Mouse (Mus musculus) liver, embryonic 11.5 days (tissue): ENCODE results near the gene Dtd2. TPM values are rescaled to one million over a fixed set of nuclear protein-coding genes. Genes with fewer than 3 reads are reported as not detected.

Experiments used
- ATAC-seq: fragments of 200-750 bp; cut with Nextera tagmentation; replicated peaks from 2 replicates; pipeline ENCODE4 v1.8.0; 2017; ENCODE audit warnings: moderate number of reproducible peaks, mild to moderate bottlenecking, moderate TSS enrichment, moderate library complexity; ENCODE audit not compliant: low FRiP score
- DNase-seq: peaks from one replicate; pipeline ENCODE4 v3.0.0-alpha.2; 2017; ENCODE audit warnings: low spot score
- H3K27ac ChIP-seq: fragments of 300-500 bp; sonication (generic); 2 replicates; pipeline ENCODE4 v1.5.1; 2014; ENCODE audit warnings: mild to moderate bottlenecking, low read depth, low read length, control low read depth
- H3K27me3 ChIP-seq: fragments of 300-500 bp; sonication (generic); replicated peaks from 2 replicates; pipeline ENCODE4 v1.6.1; 2014; ENCODE audit warnings: low read length, mixed read lengths; ENCODE audit not compliant: control insufficient read depth, insufficient read depth
- H3K36me3 ChIP-seq: fragments of 300-500 bp; sonication (generic); 2 replicates; pipeline ENCODE4 v1.6.1; 2014; ENCODE audit warnings: mild to moderate bottlenecking, low read length, moderate library complexity, mixed read lengths; ENCODE audit not compliant: control insufficient read depth, insufficient read depth
- H3K4me1 ChIP-seq: fragments of 300-500 bp; sonication (generic); replicated peaks from 2 replicates; pipeline ENCODE4 v1.6.1; 2014; ENCODE audit warnings: low read length, mixed read lengths; ENCODE audit not compliant: control insufficient read depth, insufficient read depth
- H3K4me2 ChIP-seq: fragments of 300-500 bp; sonication (generic); 2 replicates; pipeline ENCODE4 v1.6.1; 2014; ENCODE audit warnings: mild to moderate bottlenecking, control low read depth, moderate library complexity
- H3K4me3 ChIP-seq: fragments of 300-500 bp; sonication (generic); 2 replicates; pipeline ENCODE4 v1.5.1; 2014; ENCODE audit warnings: low read depth, low read length, control low read depth
- H3K9ac ChIP-seq: fragments of 300-500 bp; sonication (generic); 2 replicates; pipeline ENCODE4 v1.6.1; 2014; ENCODE audit warnings: low read depth, low read length, control low read depth
- H3K9me3 ChIP-seq: fragments of 300-500 bp; sonication (generic); 2 replicates; pipeline ENCODE4 v1.6.1; 2016; ENCODE audit warnings: low read length, inconsistent platforms, mixed read lengths; ENCODE audit not compliant: control insufficient read depth
- WGBS: fragments of 180-500 bp; shearing (Covaris S2); extraction: QIAGEN DNeasy Blood & Tissue Kit; methylation state at CpG from one replicate; pipeline ENCODE4 v1.1.7; 2014; 5-methylcytosine and 5-hydroxymethylcytosine counted together
- polyA plus RNA-seq: library from polyadenylated mRNA; unstranded; fragments of >200 nt; fragmentation: Nextera tagmentation; extraction: Ambion mirVana; gene quantifications from 2 replicates; pipeline ENCODE4 v1.2.1, GENCODE M21; 2014

The Dtd2 gene
- polyA plus RNA-seq: 31.0 and 33.1 TPM in 2 replicates

DNA sequence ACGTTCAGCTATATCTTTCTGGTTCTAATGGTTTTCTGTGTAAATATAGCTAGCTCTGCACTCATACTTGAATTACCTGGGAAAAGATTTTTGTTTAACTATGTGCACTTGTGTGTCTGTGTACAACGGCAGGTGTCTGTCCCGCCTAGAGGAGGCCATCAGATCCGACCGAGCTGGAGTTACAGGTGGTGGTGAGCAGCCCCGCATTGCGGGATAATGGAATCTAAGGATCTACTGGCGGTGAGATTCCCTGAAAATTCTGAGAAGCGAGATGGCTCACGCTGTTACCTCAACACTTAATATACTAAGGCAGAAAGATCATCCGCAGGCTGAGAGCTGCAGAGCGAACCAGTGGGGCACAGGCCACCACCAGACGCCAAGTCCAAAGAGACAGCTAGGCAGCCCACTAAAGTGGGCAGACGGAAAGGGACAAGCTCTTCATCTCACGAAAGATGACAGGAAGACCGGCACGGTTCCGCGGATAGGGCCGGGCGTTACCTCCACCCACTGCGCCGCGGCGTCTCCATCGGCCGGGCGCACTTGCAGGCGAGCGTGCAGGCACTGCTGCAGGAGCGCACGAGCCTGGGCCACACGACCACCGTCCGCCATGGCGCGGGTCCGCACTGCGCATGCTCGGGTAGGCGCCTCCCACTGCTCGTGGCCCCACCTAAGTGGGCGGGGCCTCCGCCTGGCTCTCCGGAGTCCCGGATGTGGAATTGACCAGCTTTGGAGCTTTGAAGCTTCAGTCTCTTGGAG, at the start of gene Dtd2:
Gene Dtd2 (minus strand): TSS at position 625 of the 756 bp plus-strand sequence.
- Histone ChIP-seq H3K4me3 (peak within 1 kb of the TSS; percentile 85), H3K4me2 (peak within 1 kb of the TSS; percentile 68), H3K4me1 (no peaks in the 10 kb centered on the region; the same call in 1 of the 2 replicates), H3K27ac (peak within 1 kb of the TSS; percentile 79), H3K9me3 (no peaks in the 10 kb centered on the region), H3K27me3 (no peaks in the 10 kb centered on the region), H3K36me3 (peaks cover 3% of the 10 kb centered on the region; the same call in 1 of the 2 replicates), H3K9ac (peak within 1 kb of the TSS; percentile 97)
- ATAC-seq (peak; percentile 93), DNase-seq (peak; percentile 92)
- WGBS: 3% methylated on average over 46 of the region's 46 CpGs

DNA sequence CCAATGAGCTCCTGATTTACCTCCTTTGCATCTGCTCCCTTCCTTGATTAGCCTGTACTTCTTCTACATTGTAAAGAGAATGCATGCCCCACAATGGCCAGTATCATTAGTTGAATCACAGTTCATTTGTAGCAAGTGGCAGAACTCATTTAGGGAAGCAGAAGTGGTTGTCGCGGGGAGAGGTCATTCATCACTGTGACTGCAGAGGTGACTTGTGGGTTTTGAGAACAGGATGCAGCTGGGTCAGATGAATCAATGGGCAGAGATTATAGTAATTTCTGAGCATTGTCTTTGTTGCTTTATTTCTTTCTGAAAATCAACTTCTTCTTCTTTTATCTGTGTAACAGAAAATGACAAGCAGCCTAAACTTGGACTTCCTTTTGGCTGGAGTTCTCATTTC, 43.0 kb upstream of the Dtd2 start:
- no peak overlapping the region for H3K9ac ChIP-seq
- DNase-seq (no peak), ATAC-seq (no peak)
- no peak overlapping the region for H3K4me3 ChIP-seq
- no peaks in the 10 kb centered on the region for H3K36me3 ChIP-seq
- H3K4me1 ChIP-seq: no peaks in the 10 kb centered on the region
- H3K4me2 ChIP-seq: no peak overlapping the region
- WGBS: 34% methylated on average over 2 of the region's 2 CpGs
- no peaks in the 10 kb centered on the region for H3K9me3 ChIP-seq
- H3K27ac ChIP-seq: no peak overlapping the region
- H3K27me3 ChIP-seq: no peaks in the 10 kb centered on the region

DNA sequence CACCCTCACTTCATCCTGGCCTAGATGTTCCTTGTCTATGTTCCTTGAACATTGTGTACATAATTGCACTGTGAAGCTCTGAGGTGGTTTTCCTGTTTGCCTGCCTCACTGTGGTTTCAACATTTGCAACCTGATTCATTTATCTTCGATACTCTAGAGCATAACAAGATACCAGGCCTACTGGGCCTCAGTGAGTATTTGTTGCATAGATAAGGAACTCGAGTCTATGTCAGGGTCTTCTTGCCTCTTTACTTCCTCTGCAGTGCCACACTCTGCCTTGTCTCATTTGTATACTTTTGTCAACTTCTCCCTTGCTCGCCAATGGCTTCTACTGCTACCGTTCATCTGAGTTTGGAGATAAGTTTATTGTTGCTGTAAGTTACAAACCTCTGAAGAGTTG, 40.1 kb upstream of the Dtd2 start:
- WGBS: 36% methylated on average over 4 of the region's 4 CpGs
- ATAC-seq: no peak
- Histone ChIP-seq H3K4me2 (no peak overlapping the region), H3K27ac (no peak overlapping the region), H3K4me3 (no peak overlapping the region), H3K4me1 (no peaks in the 10 kb centered on the region), H3K9ac (no peak overlapping the region), H3K36me3 (no peaks in the 10 kb centered on the region), H3K27me3 (no peaks in the 10 kb centered on the region), H3K9me3 (no peaks in the 10 kb centered on the region)
- DNase-seq: no peak

DNA sequence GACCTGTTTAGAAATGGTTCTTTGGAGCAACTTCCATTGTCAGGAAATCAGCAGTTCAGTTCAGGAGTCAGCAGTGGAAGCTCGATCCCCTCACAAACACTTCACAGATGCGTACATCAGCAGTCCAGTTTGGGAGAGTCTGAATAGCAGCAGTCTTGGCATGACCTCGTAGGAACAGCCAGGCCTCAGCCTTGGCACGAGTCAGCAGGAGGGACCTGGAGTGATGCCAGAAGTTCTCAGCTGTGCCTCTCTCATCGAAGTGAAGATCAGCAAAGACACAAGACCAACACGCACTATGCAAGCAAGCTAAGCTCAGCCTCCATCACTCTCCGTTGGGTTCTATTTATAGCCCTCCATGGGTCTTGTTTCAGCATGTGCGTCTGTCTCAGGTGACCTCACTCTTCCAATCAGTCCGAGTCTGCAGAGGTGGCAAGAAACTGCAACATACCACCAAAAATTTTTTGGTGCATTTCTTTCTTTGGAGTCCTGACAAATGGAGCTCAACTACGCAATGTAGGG, 36.6 kb upstream of the Dtd2 start:
- Histone ChIP-seq H3K4me2 (no peak overlapping the region), H3K27ac (no peak overlapping the region), H3K4me1 (no peaks in the 10 kb centered on the region), H3K4me3 (no peak overlapping the region), H3K9ac (no peak overlapping the region), H3K9me3 (no peaks in the 10 kb centered on the region), H3K27me3 (no peaks in the 10 kb centered on the region), H3K36me3 (no peaks in the 10 kb centered on the region)
- WGBS: 80% methylated on average over 10 of the region's 10 CpGs
- ATAC-seq: no peak
- DNase-seq: no peak

DNA sequence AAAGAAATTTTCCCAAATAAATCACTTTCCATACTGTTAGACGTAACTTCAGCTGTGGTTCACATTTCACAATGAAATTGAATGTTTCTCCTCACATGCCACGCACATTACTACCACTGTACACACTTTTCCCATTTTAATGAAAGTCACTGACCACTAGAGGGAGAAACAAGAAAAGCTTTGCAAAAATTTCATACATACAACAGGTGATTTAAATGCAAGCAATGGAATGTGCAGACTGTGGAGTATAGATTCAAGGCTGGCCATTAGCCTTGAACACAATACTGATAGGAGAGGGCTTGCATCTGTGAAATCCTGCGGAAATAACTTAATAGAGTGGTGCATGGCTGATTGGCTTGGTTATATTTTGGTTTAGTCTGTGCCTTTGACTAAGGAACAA, 32.1 kb upstream of the Dtd2 start:
- ATAC-seq (no peak), DNase-seq (no peak)

DNA sequence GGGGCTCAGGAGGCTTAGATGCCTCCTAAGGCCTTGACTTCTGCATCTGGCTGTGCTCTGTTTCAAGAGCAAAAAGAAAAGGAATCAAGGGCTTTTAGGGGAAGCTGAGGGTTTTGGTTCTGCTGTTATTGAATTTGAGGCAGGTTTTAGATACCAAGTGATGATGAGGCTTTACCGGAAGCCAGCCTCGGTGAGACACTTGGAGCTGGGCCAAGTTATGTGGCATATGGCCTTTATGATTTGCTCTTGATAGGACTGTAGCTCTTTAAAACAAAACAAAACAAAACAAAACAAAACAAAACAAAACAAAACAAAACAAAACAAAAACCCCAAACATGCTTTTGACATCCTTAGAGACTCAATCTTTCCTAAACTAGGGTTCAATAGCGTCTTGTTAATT, 28.7 kb upstream of the Dtd2 start:
- 89% methylated on average over 3 of the region's 3 CpGs for WGBS
- no peak overlapping the region for H3K9ac ChIP-seq
- H3K9me3 ChIP-seq: no peaks in the 10 kb centered on the region

More for the DNA sequence above, 32.1 kb upstream of the Dtd2 start:
- no peak overlapping the region for H3K9ac ChIP-seq
- H3K9me3 ChIP-seq: no peaks in the 10 kb centered on the region
- no peak overlapping the region for H3K27ac ChIP-seq
- no peaks in the 10 kb centered on the region for H3K4me1 ChIP-seq
- 70% methylated on average over 3 of the region's 3 CpGs for WGBS
- H3K4me3 ChIP-seq: no peak overlapping the region
- H3K27me3 ChIP-seq: no peaks in the 10 kb centered on the region
- no peak overlapping the region for H3K4me2 ChIP-seq
- no peaks in the 10 kb centered on the region for H3K36me3 ChIP-seq

DNA sequence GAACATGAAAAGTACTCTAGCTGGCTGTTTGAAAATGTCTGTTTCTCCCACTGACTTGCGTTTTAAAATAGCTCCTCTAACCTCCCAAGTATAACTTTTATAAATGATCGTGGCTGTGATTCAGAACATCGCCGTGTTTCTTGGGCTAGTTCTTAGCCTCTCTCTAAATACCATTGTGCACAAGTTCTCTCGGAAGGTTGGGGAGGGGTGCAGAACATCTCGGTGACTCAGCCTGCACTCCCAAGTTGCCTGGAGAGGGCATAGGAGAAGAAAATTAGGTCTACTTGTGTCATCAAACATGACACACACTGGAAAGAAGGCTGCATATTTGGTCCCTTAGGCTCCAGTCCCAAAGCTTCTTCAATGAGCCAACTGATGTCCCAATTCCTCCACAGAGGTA, 26.0 kb upstream of the Dtd2 start:
- no peak overlapping the region for H3K4me3 ChIP-seq
- DNase-seq: no peak
- no peaks in the 10 kb centered on the region for H3K9me3 ChIP-seq
- 88% methylated on average over 6 of the region's 6 CpGs for WGBS
- no peak overlapping the region for H3K27ac ChIP-seq
- H3K27me3 ChIP-seq: no peaks in the 10 kb centered on the region
- H3K36me3 ChIP-seq: no peaks in the 10 kb centered on the region
- no peak overlapping the region for H3K4me2 ChIP-seq
- H3K9ac ChIP-seq: no peak overlapping the region
- H3K4me1 ChIP-seq: no peaks in the 10 kb centered on the region
- no peak for ATAC-seq

More for the DNA sequence above, 28.7 kb upstream of the Dtd2 start:
- Histone ChIP-seq H3K4me2 (no peak overlapping the region), H3K4me3 (no peak overlapping the region), H3K36me3 (no peaks in the 10 kb centered on the region), H3K27ac (no peak overlapping the region), H3K4me1 (no peaks in the 10 kb centered on the region), H3K27me3 (no peaks in the 10 kb centered on the region)
- no peak for DNase-seq
- ATAC-seq: no peak

DNA sequence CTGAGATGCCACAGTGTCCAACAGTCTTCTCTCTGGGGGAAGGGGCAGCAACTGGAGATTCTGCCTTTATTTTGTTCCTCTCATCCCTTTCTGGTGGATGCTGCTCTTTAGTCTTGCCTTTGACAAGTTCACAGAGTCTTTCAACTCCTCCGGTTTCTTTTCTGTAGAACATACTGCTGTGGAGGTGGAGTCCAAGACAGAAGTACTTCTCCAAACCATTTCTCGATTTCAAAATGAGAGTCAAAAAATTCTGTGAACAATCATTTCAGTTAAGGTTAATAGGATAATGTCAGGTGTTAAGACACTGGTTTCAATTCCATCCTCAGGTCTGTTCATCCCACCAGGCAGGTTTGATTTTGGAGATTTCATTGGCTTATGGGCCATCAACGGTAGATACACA, 21.7 kb upstream of the Dtd2 start, which contains the start of gene Gpr33:
Gene Gpr33 (minus strand): TSS at position 101 of the 400 bp plus-strand sequence.
- Histone ChIP-seq H3K27ac (no peak within 1 kb of the TSS), H3K4me3 (no peak within 1 kb of the TSS), H3K36me3 (no peaks in the 10 kb centered on the region), H3K4me1 (no peaks in the 10 kb centered on the region), H3K4me2 (no peak within 1 kb of the TSS), H3K27me3 (no peaks in the 10 kb centered on the region), H3K9me3 (no peaks in the 10 kb centered on the region), H3K9ac (no peak within 1 kb of the TSS)
- DNase-seq (no peak), ATAC-seq (no peak)
- 90% methylated on average over 3 of the region's 3 CpGs for WGBS

DNA sequence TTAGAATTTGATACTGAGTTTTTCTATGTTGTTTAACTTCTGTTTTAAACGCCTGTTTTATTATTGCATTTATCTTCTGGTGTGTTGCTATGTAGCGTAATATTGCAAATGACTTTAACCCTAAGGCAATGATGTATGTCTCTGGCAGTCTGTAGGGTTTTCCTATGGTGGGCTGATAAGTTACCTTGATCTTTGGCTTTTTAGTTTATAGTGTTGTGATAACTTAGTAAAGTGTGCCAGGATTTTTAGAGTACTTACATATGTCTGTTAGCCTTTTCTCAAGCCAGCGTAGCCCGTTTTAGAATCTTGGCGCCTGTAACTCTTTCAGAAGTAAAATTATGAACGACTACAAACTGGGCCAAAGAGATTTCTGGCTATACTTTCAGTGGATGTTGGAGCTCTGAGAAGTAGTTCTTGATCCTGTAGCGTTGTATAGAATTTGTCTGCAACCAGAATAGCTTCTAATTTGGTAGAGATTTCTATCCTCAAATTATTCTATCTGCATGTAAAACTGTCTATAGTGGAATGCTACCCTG, 8.3 kb upstream of the Dtd2 start:
- H3K9ac ChIP-seq: no peak overlapping the region
- 82% methylated on average over 7 of the region's 7 CpGs for WGBS
- no peak overlapping the region for H3K4me2 ChIP-seq
- ATAC-seq (no peak), DNase-seq (no peak)
- H3K4me1 ChIP-seq: no peaks in the 10 kb centered on the region
- H3K4me3 ChIP-seq: no peak overlapping the region
- H3K9me3 ChIP-seq: no peaks in the 10 kb centered on the region
- H3K36me3 ChIP-seq: no peaks in the 10 kb centered on the region
- H3K27ac ChIP-seq: no peak overlapping the region
- no peaks in the 10 kb centered on the region for H3K27me3 ChIP-seq
